Mouse (Mus musculus): Measurements from ENCODE around the gene H2-Ke6.

GRCm38 (mm10) chr17:34030861-34031326 lies 3.0 kb upstream of the H2-Ke6 start:
- TF ChIP-seq CTCF (IDR thresholded peaks at IDR 0.05; ENCODE audit: low read depth) (peak; percentile 26), EP300 (IDR thresholded peaks at IDR 0.05; ENCODE audit: low read depth) (no peak)
